Mouse (Mus musculus) layer of hippocampus, postnatal 36 days (tissue): ENCODE measurements around the gene Nr1h4. TPM values are rescaled to one million over a fixed set of nuclear protein-coding genes. Genes with fewer than 3 reads are reported as not detected.
"Not testable (repeated sequence)": the region's sequence is repeated elsewhere in the genome, so short reads cannot be mapped to it uniquely, and the experiment has no call there.

Experiments used
- DNase-seq, 2 experiments: peaks; one replicate each; pipeline ENCODE4 v3.0.0; 2022
- total RNA-seq, 2 experiments: library from RNA; stranded (reverse); gene quantifications; 2 replicates each; pipeline ENCODE4 v1.2.3; 2021

Gene Nr1h4
- total RNA-seq, result under 1 TPM in 1 of 2 experiments, not detected in 1; 0.22 TPM

- DNase-seq, result no peak
Observed at GRCm38 (mm10) chr10:89532929-89533727, at the start of gene Nr1h4. Gene Nr1h4, minus strand, starts transcription at chr10:89533585.

DNA sequence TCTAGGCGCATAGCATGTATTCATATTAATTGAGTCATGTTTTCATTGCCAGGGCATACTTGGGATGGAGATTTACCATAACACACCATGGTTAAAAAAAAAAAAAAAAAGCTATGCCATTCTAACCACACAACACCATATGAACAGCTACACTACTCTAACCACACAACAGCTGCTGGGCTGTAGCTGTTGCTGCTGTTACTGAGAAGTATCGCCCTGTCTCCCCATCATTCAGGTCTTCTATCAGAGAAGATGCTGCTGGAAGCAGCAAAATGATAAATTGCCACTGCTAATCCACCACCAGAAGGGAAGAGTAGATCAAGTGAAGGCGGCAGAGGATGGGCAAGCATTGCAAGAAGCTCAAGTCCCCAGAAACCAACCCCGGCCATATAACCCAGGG is 45.4 kb upstream of the Nr1h4 start:
- DNase-seq, result no peak

DNA sequence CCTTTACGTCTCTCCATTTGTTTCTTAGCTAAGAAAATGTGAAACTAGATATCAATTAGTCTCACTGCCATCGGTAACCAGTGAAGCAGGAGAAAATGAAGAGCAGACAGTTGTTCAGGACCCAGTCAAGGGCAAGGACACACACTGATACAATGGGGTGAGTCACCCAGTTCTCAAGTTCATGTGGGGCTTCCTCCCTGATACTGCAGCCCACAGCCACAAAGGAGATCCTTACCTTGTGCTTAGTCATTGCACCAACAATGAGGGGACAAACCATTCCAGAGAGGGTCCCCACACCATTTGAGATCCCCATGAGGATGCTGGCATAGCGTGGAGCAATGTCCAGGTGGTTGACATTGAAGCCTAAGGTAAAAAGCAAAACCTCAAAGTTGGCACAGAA is 44.3 kb upstream of the Nr1h4 start:
- DNase-seq, result no peak

DNA sequence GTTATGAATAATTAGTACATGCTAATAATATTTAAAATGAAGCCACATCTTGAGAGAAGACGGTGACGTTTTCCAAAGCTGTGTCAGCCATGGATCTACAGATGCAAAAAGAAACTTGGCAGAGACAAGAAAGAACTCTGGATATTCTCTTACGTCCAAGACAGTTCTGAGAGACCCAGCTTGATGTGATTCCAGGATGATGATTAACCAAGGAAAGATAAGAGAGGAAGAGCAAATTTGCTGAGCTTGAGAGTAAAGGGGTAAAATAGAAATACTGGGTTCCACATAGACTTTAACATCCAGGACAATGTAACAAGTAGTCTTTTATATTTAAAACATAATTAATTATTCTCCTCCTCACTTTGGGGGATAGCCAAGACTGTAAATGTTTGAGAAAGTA is 40.0 kb upstream of the Nr1h4 start:
- DNase-seq, result no peak

DNA sequence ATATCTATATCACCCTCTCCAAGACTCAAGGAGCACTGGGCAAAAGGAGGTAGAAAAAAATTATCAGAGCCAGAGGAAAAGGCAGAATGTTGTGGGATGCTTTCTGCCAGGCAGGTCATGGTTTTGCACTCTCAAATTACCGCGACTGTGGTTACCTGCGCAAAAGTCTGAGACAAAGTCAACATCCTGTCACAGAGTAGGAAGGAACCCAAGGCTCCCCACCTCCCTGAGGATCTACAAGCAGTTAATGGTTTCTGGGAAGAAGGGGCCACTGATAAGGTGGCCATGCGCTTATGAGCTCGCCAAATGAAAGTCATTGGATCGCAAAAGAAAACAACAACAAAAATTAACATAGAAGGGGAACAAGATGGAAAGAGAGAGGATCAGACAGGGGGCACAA is 39.6 kb upstream of the Nr1h4 start:
- DNase-seq, result no peak

DNA sequence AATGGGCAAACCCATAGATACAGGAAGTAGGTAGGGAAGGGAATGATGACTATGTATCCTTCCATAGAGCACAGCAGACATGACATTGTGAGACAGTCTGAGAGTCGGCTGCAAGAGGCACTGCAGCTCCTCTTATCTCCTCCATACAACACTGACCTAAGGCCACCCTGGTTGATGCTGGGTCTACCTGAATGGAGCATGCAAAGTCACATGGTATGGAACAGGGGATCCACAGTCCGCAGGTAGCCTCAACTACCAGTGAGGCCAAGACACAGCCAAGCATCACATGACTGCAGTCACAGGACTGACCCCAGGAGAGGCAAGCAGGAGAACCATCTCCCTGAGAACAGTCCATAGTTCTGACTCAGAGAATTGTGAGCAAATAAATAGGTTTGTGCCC is 34.0 kb upstream of the Nr1h4 start:
- DNase-seq, result no peak

DNA sequence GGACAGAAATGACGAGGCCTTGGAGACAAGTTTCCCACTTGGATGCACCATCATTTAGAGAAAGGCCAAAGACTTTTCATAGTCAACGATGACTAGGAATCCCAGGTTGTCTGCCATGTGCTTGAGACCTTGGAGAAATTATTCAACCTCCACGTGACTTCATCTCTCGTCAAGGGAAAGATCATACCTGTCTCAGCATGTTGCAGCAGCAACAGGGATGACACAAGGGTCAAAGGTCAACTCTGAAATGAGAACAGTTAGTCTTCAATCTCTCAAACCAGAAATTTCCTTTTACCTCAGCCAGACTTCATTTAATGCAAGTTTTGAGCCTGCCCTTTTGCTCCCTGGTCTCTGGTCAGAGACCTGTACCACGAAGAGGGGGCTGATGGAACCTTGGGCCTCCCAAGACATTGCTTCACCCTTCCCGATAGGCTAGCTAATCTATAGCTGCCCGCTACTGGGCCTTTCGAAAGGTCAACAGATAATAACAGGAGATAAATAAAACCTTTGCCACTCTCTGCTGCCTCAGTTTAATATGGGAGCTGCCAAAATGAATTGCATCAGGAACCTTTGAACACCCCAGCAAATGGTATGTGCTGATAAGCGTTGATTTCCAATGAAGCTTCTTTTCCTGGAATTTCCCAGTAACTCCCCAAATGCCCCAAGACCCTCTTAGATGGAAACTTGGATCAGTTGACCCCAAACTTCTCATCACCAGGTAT is 32.1 kb upstream of the Nr1h4 start:
- DNase-seq, result no peak

- no peak for DNase-seq
Observed at GRCm38 (mm10) chr10:89562113-89562512, 28.7 kb upstream of the Nr1h4 start.

- DNase-seq, result no peak
Observed at GRCm38 (mm10) chr10:89559351-89559750, 26.0 kb upstream of the Nr1h4 start.

DNA sequence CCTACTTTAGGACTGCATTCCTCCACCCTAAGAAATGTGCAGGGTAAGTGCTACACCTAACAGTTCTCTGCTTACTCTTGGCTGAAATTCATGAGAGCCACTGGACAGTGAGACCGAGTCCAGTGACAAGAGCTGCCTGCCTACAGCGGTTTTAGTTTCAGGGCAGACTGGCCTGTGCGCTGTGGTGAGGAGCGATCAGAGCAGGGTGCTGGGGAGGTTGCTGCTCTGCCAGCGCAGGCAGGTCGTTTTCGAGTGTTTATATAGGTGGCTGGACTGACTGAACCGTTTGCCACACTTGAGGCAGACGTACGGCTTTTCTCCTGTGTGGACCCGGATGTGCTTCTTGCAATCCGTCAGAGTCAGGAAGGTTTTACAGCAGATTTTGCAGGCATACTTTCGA is 21.5 kb upstream of the Nr1h4 start:
- not testable (repeated sequence) for DNase-seq

GRCm38 (mm10) chr10:89553855-89554254 is 20.5 kb upstream of the Nr1h4 start:
- DNase-seq, result not testable (repeated sequence)

- DNase-seq, result no peak
Observed at GRCm38 (mm10) chr10:89553015-89553414, 19.6 kb upstream of the Nr1h4 start.

DNA sequence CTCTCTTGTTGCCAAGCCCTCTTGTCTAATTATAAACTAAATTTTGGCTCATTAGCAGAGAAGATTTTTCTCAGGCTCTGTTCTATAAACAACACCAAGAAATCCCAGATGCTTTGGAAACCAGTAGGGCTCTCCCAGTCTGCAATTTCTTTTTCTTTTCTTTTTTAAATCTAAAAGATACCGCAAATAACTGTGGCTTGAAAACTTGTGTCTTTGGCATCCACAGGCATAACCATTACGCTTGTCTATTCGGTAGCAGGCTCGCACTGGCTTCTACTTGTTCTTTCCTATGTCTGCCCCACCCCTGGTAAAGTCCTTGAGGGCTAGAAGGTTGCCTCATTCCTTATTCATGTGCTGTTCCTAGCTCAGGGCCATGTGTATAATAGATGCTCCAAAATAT is 18.3 kb upstream of the Nr1h4 start:
- DNase-seq, result no peak

DNA sequence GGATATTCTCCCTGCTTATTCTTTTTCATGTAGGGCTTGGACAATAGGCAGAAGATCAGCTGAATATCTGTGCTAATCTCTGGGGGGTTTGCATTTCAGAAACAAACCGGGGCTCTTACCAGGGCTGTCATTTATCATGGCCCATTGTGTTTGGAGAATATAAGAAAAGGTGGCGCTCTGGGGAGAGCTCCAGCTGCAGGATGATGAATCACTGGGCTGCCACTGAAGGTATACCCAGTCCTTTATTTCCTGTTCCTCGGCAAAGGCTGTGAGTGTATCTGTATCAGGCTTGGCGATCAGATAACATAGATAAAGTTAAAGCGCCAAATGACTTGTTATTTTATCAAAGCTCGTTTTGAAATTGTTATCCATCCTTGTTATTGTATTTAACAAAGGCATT is 14.6 kb upstream of the Nr1h4 start:
- no peak for DNase-seq

DNA sequence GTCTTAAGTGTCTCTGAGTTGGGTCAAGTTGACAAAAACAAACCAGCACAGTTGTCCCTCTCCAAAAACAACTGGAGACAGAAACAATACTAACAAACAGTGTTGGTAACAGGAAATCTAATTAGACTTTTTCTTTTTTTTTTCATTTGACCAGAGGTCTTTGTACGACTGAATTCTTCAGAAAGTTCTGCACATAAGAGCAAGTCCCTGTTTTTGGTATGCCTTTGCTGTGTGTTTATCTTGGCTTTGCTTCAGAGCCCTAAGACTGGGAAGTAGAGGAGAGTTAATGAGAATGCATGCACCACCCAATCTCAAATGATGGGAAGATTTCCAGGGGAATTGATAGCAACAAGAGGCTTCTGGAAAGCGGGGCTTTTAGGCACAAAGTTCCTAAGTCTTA is 13.6 kb upstream of the Nr1h4 start:
- no peak for DNase-seq

DNA sequence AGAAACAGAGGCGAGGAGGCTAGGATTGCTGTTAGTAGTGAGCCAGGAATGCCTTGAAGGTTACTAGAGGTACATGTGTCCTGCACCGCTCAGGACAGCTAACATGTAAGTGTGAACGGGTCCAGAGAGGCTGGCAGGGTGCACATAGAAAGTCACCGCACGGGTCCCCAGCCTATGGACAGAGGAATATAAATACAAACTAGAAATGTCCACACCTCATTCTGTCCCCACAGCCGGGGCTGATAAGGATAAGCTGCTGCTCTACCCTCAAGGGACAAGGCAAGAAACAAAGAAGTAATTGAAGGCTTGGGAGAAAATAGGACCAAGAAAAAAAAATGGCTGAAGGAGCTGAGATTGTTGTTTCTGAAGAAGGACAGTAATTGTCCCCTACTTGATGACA is 10.5 kb upstream of the Nr1h4 start:
- DNase-seq, result no peak

- no peak for DNase-seq
Observed at GRCm38 (mm10) chr10:89542321-89542720, 8.9 kb upstream of the Nr1h4 start.

GRCm38 (mm10) chr10:89532451-89532850 is 934 bp downstream of the Nr1h4 start:
- DNase-seq, result no peak

- DNase-seq, result no peak
Observed at GRCm38 (mm10) chr10:89531976-89532375, 1.4 kb downstream of the Nr1h4 start.

- DNase-seq, result no peak
Observed at GRCm38 (mm10) chr10:89531194-89531634, 2.2 kb downstream of the Nr1h4 start.

DNA sequence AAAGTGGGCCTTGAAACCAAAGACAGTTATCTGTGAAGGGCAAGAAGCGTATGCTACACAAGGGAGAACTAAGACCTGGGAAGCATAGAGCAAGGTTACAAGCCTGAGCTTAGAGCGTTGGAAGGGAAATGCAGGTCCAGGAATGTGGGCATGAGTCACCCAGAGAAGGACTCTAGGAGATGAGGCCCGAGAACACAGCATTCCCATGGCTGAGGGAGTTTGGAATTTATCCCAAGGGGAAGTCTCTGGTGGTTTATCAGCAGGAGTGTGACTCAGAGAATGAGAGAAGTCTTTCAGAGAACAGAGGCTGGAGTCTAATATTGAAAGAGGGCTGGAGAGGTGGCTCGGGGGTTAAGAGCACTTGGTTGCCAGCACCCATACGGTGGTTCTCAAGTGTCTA is 6.3 kb downstream of the Nr1h4 start:
- DNase-seq, result no peak

GRCm38 (mm10) chr10:89525823-89526222 is 7.6 kb downstream of the Nr1h4 start:
- no peak for DNase-seq

DNA sequence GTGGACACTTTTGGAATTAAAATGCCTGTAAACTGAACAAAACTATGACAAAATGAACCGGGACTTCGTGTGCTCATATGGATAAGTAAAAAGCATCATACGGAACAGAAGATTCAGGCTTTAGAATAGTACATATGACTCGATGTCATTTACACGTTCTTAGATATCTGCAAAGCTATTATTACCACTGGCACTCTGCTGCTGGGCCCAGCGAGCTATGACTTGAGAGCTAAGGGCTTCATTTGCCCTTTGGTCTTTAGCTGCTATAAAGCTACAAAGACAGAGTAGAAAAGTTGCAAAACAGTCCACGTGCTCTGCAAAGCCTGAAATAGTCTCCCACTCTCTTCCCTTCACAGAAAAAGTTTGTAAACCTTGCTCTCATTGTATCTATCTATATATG is 10.9 kb downstream of the Nr1h4 start:
- no peak for DNase-seq
